Mouse (Mus musculus): ENCODE results near the gene Krtap9-5.

DNA sequence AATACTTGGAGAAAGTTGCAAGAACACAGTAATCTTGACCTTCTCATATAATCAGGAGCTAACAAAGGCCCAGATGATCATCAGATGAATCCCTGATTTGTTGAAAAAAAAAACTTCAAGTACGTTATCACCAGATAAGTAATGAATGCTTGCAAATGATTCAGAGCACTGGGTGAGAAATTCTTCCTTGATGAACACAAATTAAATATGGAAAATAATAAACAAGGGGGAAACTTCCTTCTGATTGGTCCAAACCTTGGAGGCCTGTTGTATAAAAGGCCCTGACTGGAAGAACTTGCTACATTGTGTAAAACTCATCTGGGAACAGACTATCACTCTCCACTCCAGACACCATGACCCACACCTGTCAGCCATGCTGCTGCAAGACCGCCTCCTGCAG is 40.7 kb upstream of the Krtap9-5 start, which contains the start of gene Krtap31-1:
- TF ChIP-seq CTCF (IDR thresholded peaks at IDR 0.05; ENCODE audit: extremely low read depth, insufficient read length, insufficient replicate concordance, low read depth, low read length) (no peak), POLR2A (IDR thresholded peaks at IDR 0.05; ENCODE audit: low read depth, low read length) (no peak)
